Mouse (Mus musculus) heart, postnatal 10 days (tissue): ENCODE data around the gene Slc7a6. TPM values are rescaled to one million over a fixed set of nuclear protein-coding genes. Genes with fewer than 3 reads are reported as not detected.

Source experiments
- total RNA-seq, 2 experiments: library from RNA; stranded (reverse); gene quantifications; 2 replicates each; pipeline ENCODE4 v1.2.3; 2021

Gene Slc7a6
- total RNA-seq, 2 experiments from 2014 or later: 17.8 to 20.3 TPM

Other genes starting within 250 kb of the Slc7a6 start
- under 1 TPM; 0.35 to 0.48 TPM for gene Ctrl, start 235.0 kb upstream of the Slc7a6 start, total RNA-seq
- 10 to 100 TPM; 81.1 to 88.5 TPM for gene Psmb10, start 230.4 kb upstream of the Slc7a6 start, total RNA-seq
- gene Lcat, start 225.5 kb upstream of the Slc7a6 start, total RNA-seq: under 1 TPM; 0.64 to 0.77 TPM
- 10 to 100 TPM; 59.1 to 70.0 TPM for gene Slc12a4, start 202.8 kb upstream of the Slc7a6 start, total RNA-seq
- not detected for gene Dpep3, start 189.4 kb upstream of the Slc7a6 start, total RNA-seq
- 1 to 10 TPM; 8.4 to 8.5 TPM for gene Dus2, start 177.5 kb upstream of the Slc7a6 start, total RNA-seq
- gene Dpep2nb, start 162.9 kb upstream of the Slc7a6 start, total RNA-seq: not detected
- 10 to 100 TPM in 1 of 2 experiments, 1 to 10 TPM in 1; 9.5 to 10.5 TPM for gene Ddx28, start 157.0 kb upstream of the Slc7a6 start, total RNA-seq
- 10 to 100 TPM; 26.5 to 27.3 TPM for gene Nfatc3, start 110.0 kb upstream of the Slc7a6 start, total RNA-seq
- 1 to 10 TPM in 1 of 2 experiments, under 1 TPM in 1; 0.64 to 1.2 TPM for gene Esrp2, start 31.9 kb upstream of the Slc7a6 start, total RNA-seq
- gene Pla2g15, start 18.5 kb upstream of the Slc7a6 start, total RNA-seq: 1 to 10 TPM; 6.9 to 8.0 TPM
- 10 to 100 TPM; 15.2 to 15.8 TPM for gene Slc7a6os, start 42.1 kb downstream of the Slc7a6 start, total RNA-seq
- 10 to 100 TPM; 21.6 to 24.0 TPM for gene Prmt7, start 42.1 kb downstream of the Slc7a6 start, total RNA-seq
- gene Smpd3, start 169.1 kb downstream of the Slc7a6 start, total RNA-seq: 1 to 10 TPM; 4.8 to 5.0 TPM
- 1 to 10 TPM; 8.1 to 9.1 TPM for gene Zfp90, start 246.5 kb downstream of the Slc7a6 start, total RNA-seq